Mouse (Mus musculus): ENCODE results near the gene Def8.

DNA sequence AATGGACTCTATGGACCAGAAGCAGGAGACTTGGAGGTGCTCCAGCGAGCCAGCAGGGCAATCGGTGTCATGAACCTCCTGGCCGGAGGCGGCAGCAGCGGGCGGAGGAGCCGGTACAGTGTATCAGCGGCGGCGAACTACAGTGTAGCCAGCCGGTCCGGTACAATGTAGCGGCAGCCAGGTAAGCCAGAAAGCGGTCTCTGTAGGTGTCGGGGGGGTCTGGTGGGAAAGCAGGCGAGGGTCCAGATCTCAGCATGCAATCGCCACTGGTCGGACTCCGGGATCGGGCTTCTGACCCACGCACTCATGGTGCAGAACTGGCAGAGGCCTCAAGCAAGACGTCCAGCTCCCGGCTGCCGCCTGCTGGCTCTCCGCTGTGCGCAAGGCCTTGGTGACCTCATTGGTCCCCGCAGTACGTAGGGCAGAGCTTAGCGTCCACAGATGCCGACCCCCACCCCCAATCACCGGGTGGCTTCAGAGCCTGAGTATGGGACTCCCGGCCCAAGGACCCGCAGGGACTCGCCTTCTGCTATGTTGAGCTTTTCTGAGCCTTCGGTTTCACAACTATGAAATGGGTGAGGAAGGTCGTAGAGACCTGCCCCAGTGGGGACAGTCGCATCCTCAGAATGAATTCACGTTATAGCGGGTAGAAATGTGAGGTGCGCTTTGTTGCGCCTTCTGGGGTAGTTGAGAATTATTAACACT lies 19.7 kb downstream of the Def8 start:
- TF ChIP-seq EP300 (IDR thresholded peaks at IDR 0.05) (no peak), CTCF (IDR thresholded peaks at IDR 0.05) (peak; percentile 72)
